Mouse (Mus musculus) liver, adult 2 months (tissue): ENCODE measurements around the gene Rasa3.

Experiments
- CTCF ChIP-seq: fragments of 200-500 bp; IDR thresholded peaks from 2 replicates; pipeline ENCODE4 v1.5.1; 2011; ENCODE audit warnings: low read depth, low read length, control low read depth
- POLR2A ChIP-seq: fragments of 200-500 bp; IDR thresholded peaks from 2 replicates; pipeline ENCODE4 v1.6.1; 2011; ENCODE audit warnings: low read length, control low read depth; ENCODE audit not compliant: insufficient read depth; ENCODE audit errors: extremely low read depth

- TF ChIP-seq CTCF, result no peak
- no peak for TF ChIP-seq POLR2A
Measured at GRCm38 (mm10) chr8:13696157-13696556, 18.8 kb upstream of the Rasa3 start.
